Mouse (Mus musculus) kidney, postnatal 10 days (tissue): ENCODE measurements around the gene Bag2.
A peak's percentile ranks its signal among the peaks of the same experiment; 100 is the strongest.

Experiments
- DNase-seq: peaks from one replicate; pipeline ENCODE4 v3.0.0; 2021; ENCODE audit warnings: mixed read lengths

Gene Bag2

GRCm38 (mm10) chr1:33757491-33758041 is at the start of gene Bag2:
Gene Bag2 (minus strand): TSS chr1:33757795.
- peak; percentile 79 for DNase-seq

- no peak for DNase-seq
Observed at GRCm38 (mm10) chr1:33803323-33803722, 45.7 kb upstream of the Bag2 start.

GRCm38 (mm10) chr1:33799620-33800019 is 42.0 kb upstream of the Bag2 start:
- no peak for DNase-seq

GRCm38 (mm10) chr1:33788493-33788892 is 30.9 kb upstream of the Bag2 start:
- DNase-seq, result no peak

GRCm38 (mm10) chr1:33788072-33788471 is 30.5 kb upstream of the Bag2 start:
- no peak for DNase-seq

GRCm38 (mm10) chr1:33784561-33784960 is 27.0 kb upstream of the Bag2 start:
- no peak for DNase-seq

- no peak for DNase-seq
Observed at GRCm38 (mm10) chr1:33776175-33776611, 18.6 kb upstream of the Bag2 start.

- no peak for DNase-seq
Observed at GRCm38 (mm10) chr1:33772106-33772505, 14.5 kb upstream of the Bag2 start.

GRCm38 (mm10) chr1:33771621-33772020 is 14.0 kb upstream of the Bag2 start:
- DNase-seq, result no peak

- DNase-seq, result no peak
Observed at GRCm38 (mm10) chr1:33768827-33769226, 11.2 kb upstream of the Bag2 start.

- no peak for DNase-seq
Observed at GRCm38 (mm10) chr1:33768091-33768787, 10.6 kb upstream of the Bag2 start.

GRCm38 (mm10) chr1:33766520-33767508 is 9.2 kb upstream of the Bag2 start:
- DNase-seq, result no peak

- DNase-seq, result no peak
Observed at GRCm38 (mm10) chr1:33765468-33766080, 8.0 kb upstream of the Bag2 start.

GRCm38 (mm10) chr1:33763826-33764225 is 6.2 kb upstream of the Bag2 start:
- no peak for DNase-seq

- DNase-seq, result no peak
Observed at GRCm38 (mm10) chr1:33758488-33758887, 893 bp upstream of the Bag2 start.

GRCm38 (mm10) chr1:33757033-33757413 is 572 bp downstream of the Bag2 start:
- DNase-seq, result peak; percentile 31

- no peak for DNase-seq
Observed at GRCm38 (mm10) chr1:33756258-33757032, 1.1 kb downstream of the Bag2 start.

- no peak for DNase-seq
Observed at GRCm38 (mm10) chr1:33755799-33756198, 1.8 kb downstream of the Bag2 start.

GRCm38 (mm10) chr1:33754965-33755735 is 2.4 kb downstream of the Bag2 start:
- DNase-seq, result peak; percentile 75

GRCm38 (mm10) chr1:33754089-33754488 is 3.5 kb downstream of the Bag2 start:
- peak; percentile 35 for DNase-seq

- no peak for DNase-seq
Observed at GRCm38 (mm10) chr1:33751283-33751682, 6.3 kb downstream of the Bag2 start.
